Mouse (Mus musculus) embryonic facial prominence, embryonic 13.5 days (tissue): ENCODE results near the gene Plscr2. TPM values are rescaled to one million over a fixed set of nuclear protein-coding genes. Genes with fewer than 3 reads are reported as not detected.

Experiments used
- ATAC-seq: fragments of 200-750 bp; cut with Nextera tagmentation; 2 replicates; pipeline ENCODE4 v1.8.0; 2017; ENCODE audit warnings: low read depth; ENCODE audit not compliant: insufficient number of reproducible peaks, insufficient read depth, low FRiP score, low TSS enrichment
- H3K27ac ChIP-seq: fragments of 300-500 bp; sonication (generic); 2 replicates; pipeline ENCODE4 v1.5.1; 2015; ENCODE audit warnings: moderate library complexity, mild to moderate bottlenecking, inconsistent platforms
- H3K27me3 ChIP-seq: fragments of 300-500 bp; sonication (generic); 2 replicates; pipeline ENCODE4 v1.6.1; 2015; ENCODE audit warnings: mild to moderate bottlenecking, inconsistent platforms
- H3K36me3 ChIP-seq: fragments of 300-500 bp; sonication (generic); 2 replicates; pipeline ENCODE4 v1.6.1; 2015; ENCODE audit warnings: mild to moderate bottlenecking, inconsistent platforms
- H3K4me1 ChIP-seq: fragments of 300-500 bp; sonication (generic); 2 replicates; pipeline ENCODE4 v1.6.1; 2015; ENCODE audit warnings: inconsistent platforms
- H3K4me2 ChIP-seq: fragments of 300-500 bp; sonication (generic); 2 replicates; pipeline ENCODE4 v1.6.1; 2015; ENCODE audit warnings: moderate library complexity, mild to moderate bottlenecking, inconsistent platforms
- H3K4me3 ChIP-seq: fragments of 300-500 bp; sonication (generic); 2 replicates; pipeline ENCODE4 v1.5.1; 2015; ENCODE audit warnings: mild to moderate bottlenecking, inconsistent platforms
- H3K9ac ChIP-seq: fragments of 300-500 bp; sonication (generic); 2 replicates; pipeline ENCODE4 v1.6.1; 2015; ENCODE audit warnings: mild to moderate bottlenecking, inconsistent platforms
- H3K9me3 ChIP-seq: fragments of 300-500 bp; sonication (generic); 2 replicates; pipeline ENCODE4 v1.6.1; 2016; ENCODE audit warnings: inconsistent platforms
- WGBS: fragments of 180-500 bp; shearing (Covaris S2); methylation state at CpG from one replicate; pipeline ENCODE4 v1.1.7; 2015; ENCODE audit warnings: mixed read lengths; 5-methylcytosine and 5-hydroxymethylcytosine counted together
- polyA plus RNA-seq: library from polyadenylated mRNA; unstranded; fragments of >200 nt; fragmentation: Nextera tagmentation; extraction: Ambion mirVana; gene quantifications from 2 replicates; pipeline ENCODE4 v1.2.1, GENCODE M21; 2015

Gene Plscr2
- polyA plus RNA-seq, 1 experiment from 2014 or later: 1.3 TPM

GRCm38 (mm10) chr9:92253585-92254321 lies 21.6 kb upstream of the Plscr2 start:
- no peak for ATAC-seq
- Histone ChIP-seq H3K4me2 (no peak overlapping the region), H3K27me3 (no peaks in the 10 kb centered on the region), H3K4me3 (no peak overlapping the region), H3K27ac (no peak overlapping the region), H3K4me1 (peaks cover 13% of the 10 kb centered on the region), H3K36me3 (no peaks in the 10 kb centered on the region), H3K9ac (no peak overlapping the region), H3K9me3 (no peaks in the 10 kb centered on the region)
- 90% methylated on average over 10 of the region's 10 CpGs for WGBS

GRCm38 (mm10) chr9:92260481-92261159 lies 14.8 kb upstream of the Plscr2 start:
- 80% methylated on average over 7 of the region's 7 CpGs for WGBS
- Histone ChIP-seq H3K27me3 (no peaks in the 10 kb centered on the region), H3K36me3 (0 out of 2 replicates have a peak, but pooled peaks cover 8% of the 10 kb centered on the region), H3K4me1 (no peaks in the 10 kb centered on the region), H3K9ac (no peak overlapping the region), H3K4me2 (no peak overlapping the region), H3K4me3 (no peak overlapping the region), H3K9me3 (no peaks in the 10 kb centered on the region), H3K27ac (no peak overlapping the region)
- no peak for ATAC-seq

- no peaks in the 10 kb centered on the region for H3K4me1 ChIP-seq
- no peak overlapping the region for H3K9ac ChIP-seq
- H3K4me3 ChIP-seq: no peak overlapping the region
- no peak overlapping the region for H3K4me2 ChIP-seq
- no peaks in the 10 kb centered on the region for H3K27me3 ChIP-seq
- 90% methylated on average over 4 of the region's 4 CpGs for WGBS
- no peak for ATAC-seq
- no peaks in the 10 kb centered on the region for H3K9me3 ChIP-seq
- peaks cover 27% of the 10 kb centered on the region for H3K36me3 ChIP-seq
- H3K27ac ChIP-seq: no peak overlapping the region
These were observed 9.7 kb upstream of the Plscr2 start for GRCm38 (mm10) chr9:92265719-92266118.

GRCm38 (mm10) chr9:92266558-92267171 lies 8.7 kb upstream of the Plscr2 start:
- no peaks in the 10 kb centered on the region for H3K9me3 ChIP-seq
- WGBS: 78% methylated on average over 8 of the region's 8 CpGs
- H3K4me2 ChIP-seq: no peak overlapping the region
- H3K27ac ChIP-seq: no peak overlapping the region
- no peaks in the 10 kb centered on the region for H3K4me1 ChIP-seq
- no peak overlapping the region for H3K9ac ChIP-seq
- peaks cover 27% of the 10 kb centered on the region for H3K36me3 ChIP-seq
- no peak for ATAC-seq
- H3K27me3 ChIP-seq: no peaks in the 10 kb centered on the region
- H3K4me3 ChIP-seq: no peak overlapping the region

GRCm38 (mm10) chr9:92267732-92268131 lies 7.7 kb upstream of the Plscr2 start:
- Histone ChIP-seq H3K36me3 (peaks cover 27% of the 10 kb centered on the region), H3K4me3 (no peak overlapping the region), H3K27ac (no peak overlapping the region), H3K27me3 (no peaks in the 10 kb centered on the region), H3K9me3 (no peaks in the 10 kb centered on the region), H3K4me1 (no peaks in the 10 kb centered on the region), H3K9ac (no peak overlapping the region), H3K4me2 (no peak overlapping the region)
- WGBS: 71% methylated on average over 1 of the region's 1 CpGs
- ATAC-seq: no peak

GRCm38 (mm10) chr9:92269829-92270404 lies 5.5 kb upstream of the Plscr2 start:
- peaks cover 27% of the 10 kb centered on the region for H3K36me3 ChIP-seq
- no peak overlapping the region for H3K9ac ChIP-seq
- 95% methylated on average over 5 of the region's 5 CpGs for WGBS
- H3K4me3 ChIP-seq: no peak overlapping the region
- no peaks in the 10 kb centered on the region for H3K27me3 ChIP-seq
- ATAC-seq: no peak
- H3K27ac ChIP-seq: no peak overlapping the region
- H3K4me2 ChIP-seq: no peak overlapping the region
- no peaks in the 10 kb centered on the region for H3K9me3 ChIP-seq
- no peaks in the 10 kb centered on the region for H3K4me1 ChIP-seq

- no peak overlapping the region for H3K27ac ChIP-seq
- H3K4me2 ChIP-seq: no peak overlapping the region
- H3K4me3 ChIP-seq: no peak overlapping the region
- no peaks in the 10 kb centered on the region for H3K27me3 ChIP-seq
- no peak overlapping the region for H3K9ac ChIP-seq
- ATAC-seq: no peak
- no peaks in the 10 kb centered on the region for H3K9me3 ChIP-seq
- peaks cover 24% of the 10 kb centered on the region for H3K36me3 ChIP-seq
- WGBS: 35% methylated on average over 4 of the region's 4 CpGs
- peaks cover 8% of the 10 kb centered on the region; the same call in 1 of the 2 replicates for H3K4me1 ChIP-seq
These were observed 4.5 kb upstream of the Plscr2 start for GRCm38 (mm10) chr9:92270927-92271326.

- peaks cover 10% of the 10 kb centered on the region; the same call in 1 of the 2 replicates for H3K4me1 ChIP-seq
- no peak for ATAC-seq
- H3K27ac ChIP-seq: no peak overlapping the region
- H3K9me3 ChIP-seq: no peaks in the 10 kb centered on the region
- peaks cover 24% of the 10 kb centered on the region for H3K36me3 ChIP-seq
- WGBS: 86% methylated on average over 4 of the region's 4 CpGs
- no peaks in the 10 kb centered on the region for H3K27me3 ChIP-seq
- H3K9ac ChIP-seq: no peak overlapping the region
- no peak overlapping the region for H3K4me2 ChIP-seq
- H3K4me3 ChIP-seq: no peak overlapping the region
These were observed 2.8 kb upstream of the Plscr2 start for GRCm38 (mm10) chr9:92272650-92273049.

GRCm38 (mm10) chr9:92273271-92273670 lies 2.1 kb upstream of the Plscr2 start:
- no peak for ATAC-seq
- 93% methylated on average over 2 of the region's 2 CpGs for WGBS
- H3K36me3 ChIP-seq: peaks cover 18% of the 10 kb centered on the region
- no peak overlapping the region for H3K4me2 ChIP-seq
- no peak overlapping the region for H3K4me3 ChIP-seq
- H3K9me3 ChIP-seq: no peaks in the 10 kb centered on the region
- no peak overlapping the region for H3K9ac ChIP-seq
- no peak overlapping the region for H3K27ac ChIP-seq
- H3K4me1 ChIP-seq: peaks cover 10% of the 10 kb centered on the region; the same call in 1 of the 2 replicates
- no peaks in the 10 kb centered on the region for H3K27me3 ChIP-seq

- no peak overlapping the region for H3K9ac ChIP-seq
- no peak for ATAC-seq
- WGBS: 74% methylated on average over 6 of the region's 6 CpGs
- H3K27me3 ChIP-seq: no peaks in the 10 kb centered on the region
- peaks cover 10% of the 10 kb centered on the region; the same call in 1 of the 2 replicates for H3K4me1 ChIP-seq
- H3K9me3 ChIP-seq: no peaks in the 10 kb centered on the region
- no peak overlapping the region for H3K4me3 ChIP-seq
- H3K36me3 ChIP-seq: peaks cover 13% of the 10 kb centered on the region
- H3K4me2 ChIP-seq: no peak overlapping the region
- no peak overlapping the region for H3K27ac ChIP-seq
These were observed 1.2 kb upstream of the Plscr2 start for GRCm38 (mm10) chr9:92273956-92274762.

GRCm38 (mm10) chr9:92276360-92276759 lies 958 bp downstream of the Plscr2 start:
- Histone ChIP-seq H3K36me3 (no peaks in the 10 kb centered on the region), H3K27ac (no peak overlapping the region), H3K4me1 (peaks cover 10% of the 10 kb centered on the region; the same call in 1 of the 2 replicates), H3K4me2 (no peak overlapping the region), H3K4me3 (no peak overlapping the region), H3K9me3 (no peaks in the 10 kb centered on the region), H3K27me3 (no peaks in the 10 kb centered on the region), H3K9ac (no peak overlapping the region)
- no peak for ATAC-seq
- WGBS: 77% methylated on average over 7 of the region's 7 CpGs
